ENCODE assay signal across 31 mouse cellular contexts in the genomic region with DNA sequence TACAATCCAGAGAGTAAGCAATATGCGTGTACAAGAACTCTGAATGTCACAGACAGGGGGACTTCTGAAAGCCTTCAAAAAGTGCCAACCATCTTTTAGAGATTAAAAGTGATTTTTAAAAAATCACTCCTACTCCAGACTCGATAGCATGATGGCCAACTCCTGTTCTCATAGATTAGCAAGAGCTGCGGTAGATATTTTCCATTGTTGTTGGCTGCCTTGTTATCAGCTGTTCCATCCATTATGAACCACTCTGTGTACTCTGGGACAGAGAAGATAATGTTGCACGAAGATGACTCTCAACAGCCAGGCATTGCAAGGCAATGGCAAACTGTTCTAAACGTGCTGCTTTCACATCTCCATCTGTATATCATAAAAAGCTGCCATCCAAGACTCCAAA.
"Had no signal": no experiment of that assay in that cellular context is flagged by ENCODE, and none has a peak within 500 bp of the region (broad histone marks: within the 10 kb centered on the region; RNA-seq: fewer than 3 reads in every experiment).

No protein-coding gene starts in this region.

- H3K27ac ChIP-seq: limb, embryonic 10.5 days; limb, embryonic 12.5 days; limb, embryonic 13.5 days; limb, embryonic 15.5 days; liver, embryonic 12.5 days; liver, embryonic 13.5 days; liver, embryonic 14.5 days; liver, embryonic 15.5 days; lung, embryonic 15.5 days; macrophage; midbrain, embryonic 10.5 days; midbrain, embryonic 12.5 days; midbrain, embryonic 13.5 days; midbrain, embryonic 15.5 days; neural tube, embryonic 12.5 days had no signal

- H3K4me3 ChIP-seq: limb, embryonic 10.5 days; limb, embryonic 12.5 days; limb, embryonic 13.5 days; limb, embryonic 15.5 days; liver, embryonic 12.5 days; liver, embryonic 13.5 days; liver, embryonic 15.5 days; lung, embryonic 15.5 days; megakaryocyte, embryonic 14.5 days; midbrain, embryonic 10.5 days; midbrain, embryonic 12.5 days; midbrain, embryonic 13.5 days; midbrain, embryonic 15.5 days; myocyte; neural tube, embryonic 12.5 days had no signal

- H3K9ac ChIP-seq: limb, embryonic 12.5 days; limb, embryonic 13.5 days; limb, embryonic 15.5 days; liver, embryonic 12.5 days; liver, embryonic 13.5 days; liver, embryonic 14.5 days; liver, embryonic 15.5 days; liver, postnatal 0 days; lung, embryonic 14.5 days; lung, embryonic 15.5 days; midbrain, embryonic 12.5 days; midbrain, embryonic 13.5 days; midbrain, embryonic 15.5 days; neural tube, embryonic 12.5 days had no signal

- H3K36me3 ChIP-seq: limb, embryonic 10.5 days; limb, embryonic 12.5 days; limb, embryonic 13.5 days; limb, embryonic 15.5 days; liver, embryonic 12.5 days; liver, embryonic 13.5 days; liver, embryonic 15.5 days; lung, embryonic 15.5 days; midbrain, embryonic 10.5 days; midbrain, embryonic 12.5 days; midbrain, embryonic 13.5 days; midbrain, embryonic 15.5 days; neural tube, embryonic 12.5 days had no signal

- H3K27me3 ChIP-seq: limb, embryonic 12.5 days; limb, embryonic 13.5 days; limb, embryonic 15.5 days; liver, embryonic 12.5 days; liver, embryonic 13.5 days; liver, embryonic 15.5 days; lung, embryonic 15.5 days; megakaryocyte, embryonic 14.5 days; midbrain, embryonic 12.5 days; midbrain, embryonic 13.5 days; midbrain, embryonic 15.5 days; neural tube, embryonic 12.5 days had no signal

- H3K4me1 ChIP-seq: limb, embryonic 10.5 days; limb, embryonic 12.5 days; limb, embryonic 13.5 days; limb, embryonic 15.5 days; liver, embryonic 12.5 days; liver, embryonic 13.5 days; liver, embryonic 15.5 days; lung, embryonic 15.5 days; megakaryocyte, embryonic 14.5 days; midbrain, embryonic 10.5 days; midbrain, embryonic 12.5 days; midbrain, embryonic 13.5 days; midbrain, embryonic 15.5 days; neural tube, embryonic 12.5 days had no signal

- H3K4me2 ChIP-seq: limb, embryonic 12.5 days; limb, embryonic 13.5 days; limb, embryonic 15.5 days; liver, embryonic 11.5 days; liver, embryonic 12.5 days; liver, embryonic 13.5 days; liver, embryonic 15.5 days; lung, embryonic 14.5 days; lung, embryonic 15.5 days; midbrain, embryonic 11.5 days; midbrain, embryonic 12.5 days; midbrain, embryonic 13.5 days; midbrain, embryonic 15.5 days; neural tube, embryonic 12.5 days had no signal

- ATAC-seq: liver, embryonic 12.5 days; liver, postnatal 0 days; lung, postnatal 0 days; midbrain, embryonic 13.5 days; midbrain, embryonic 15.5 days; midbrain, embryonic 16.5 days had no signal

- DNase-seq: left cerebral cortex, postnatal 4 days; liver; liver, embryonic 13.5 days; liver, postnatal 0 days; lung, adult 2 months; lung, embryonic 14.5 days; lung, postnatal 10 days; lung, postnatal 14 days; lung, postnatal 36 days; lung, postnatal 4 days; midbrain, embryonic 14.5 days had no signal

- H3K9me3 ChIP-seq: limb, embryonic 10.5 days; limb, embryonic 12.5 days; limb, embryonic 13.5 days; limb, embryonic 15.5 days; liver, embryonic 12.5 days; liver, embryonic 13.5 days; liver, embryonic 15.5 days; lung, embryonic 15.5 days; midbrain, embryonic 10.5 days; midbrain, embryonic 12.5 days; midbrain, embryonic 13.5 days; midbrain, embryonic 15.5 days; neural tube, embryonic 12.5 days had no signal
